Mouse (Mus musculus): ENCODE data around the gene Camkv. TPM values are rescaled to one million over a fixed set of nuclear protein-coding genes. Genes with fewer than 3 reads are reported as not detected.

Gene Camkv
- polyA plus RNA-seq, 1 experiment from 2014 or later: 2.6 TPM

DNA sequence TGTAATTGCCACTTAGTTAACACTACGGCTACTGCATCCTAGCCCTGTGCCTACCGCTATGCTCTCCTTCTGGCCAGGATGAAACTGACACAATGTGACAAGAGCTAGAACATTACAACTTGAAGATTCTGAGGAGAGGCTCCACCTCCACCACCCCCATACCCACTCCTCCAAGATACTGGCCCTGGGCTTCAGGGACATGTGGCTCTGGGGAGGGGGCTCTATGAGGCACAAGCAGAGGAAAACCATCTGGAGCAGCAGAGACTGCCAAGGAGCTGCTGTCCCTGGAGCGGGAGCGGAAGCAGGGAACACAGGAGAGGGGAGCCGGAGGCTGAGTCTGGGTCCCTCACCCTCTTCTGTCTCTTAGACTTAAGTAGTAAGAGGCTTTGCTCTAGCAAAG is 7.7 kb upstream of the Camkv start:
- Histone ChIP-seq H3K36me3 (ENCODE audit: control insufficient read depth, insufficient read depth, low read length) (no peaks in the 10 kb centered on the region), H3K27ac (replicated peaks; ENCODE audit: low read depth, low read length) (no peak overlapping the region), H3K9ac (ENCODE audit: low read depth, low read length) (no peak overlapping the region), H3K4me2 (ENCODE audit: low read depth, low read length) (no peak overlapping the region), H3K4me1 (ENCODE audit: control insufficient read depth, insufficient read depth, low read length) (peaks cover 7% of the 10 kb centered on the region; the same call in 1 of the 2 replicates), H3K27me3 (replicated peaks; ENCODE audit: control insufficient read depth, insufficient read depth, low read length) (no peaks in the 10 kb centered on the region), H3K4me3 (ENCODE audit: low read depth, low read length) (no peak overlapping the region), H3K9me3 (ENCODE audit: control insufficient read depth, low read length) (no peaks in the 10 kb centered on the region)
- WGBS: 72% methylated on average over 5 of the region's 5 CpGs
- no peak for DNase-seq (ENCODE audit: low spot score)
- no peak for ATAC-seq (ENCODE audit: low read depth)

DNA sequence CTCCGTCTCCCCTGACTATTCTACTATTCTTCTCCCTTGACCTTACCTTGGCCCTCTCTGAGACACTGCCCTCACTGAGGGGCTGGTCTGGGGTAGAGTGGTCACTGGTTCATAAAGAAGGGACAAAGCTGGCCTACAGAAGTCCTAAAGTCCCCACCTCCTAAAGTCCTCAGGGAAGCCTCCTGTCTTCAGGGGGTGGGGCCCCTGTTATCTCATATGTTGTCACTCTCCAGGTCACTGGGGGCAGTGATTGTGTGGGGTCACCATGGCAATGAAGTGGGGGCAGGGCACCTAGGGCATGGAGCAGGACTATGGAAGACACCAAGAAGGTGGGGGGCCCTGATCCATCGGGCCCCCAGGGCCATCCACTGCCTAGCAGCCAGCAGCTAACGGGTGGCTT is 7.3 kb upstream of the Camkv start, which contains the start of gene Actl11:
TSS of gene Actl11 (plus strand) at position 301 of the 400 bp plus-strand sequence.
- Histone ChIP-seq H3K9ac (ENCODE audit: low read depth, low read length) (no peak within 1 kb of the TSS), H3K4me2 (ENCODE audit: low read depth, low read length) (no peak within 1 kb of the TSS), H3K4me3 (ENCODE audit: low read depth, low read length) (no peak within 1 kb of the TSS), H3K27ac (replicated peaks; ENCODE audit: low read depth, low read length) (no peak within 1 kb of the TSS), H3K27me3 (replicated peaks; ENCODE audit: control insufficient read depth, insufficient read depth, low read length) (no peaks in the 10 kb centered on the region), H3K4me1 (ENCODE audit: control insufficient read depth, insufficient read depth, low read length) (peaks cover 7% of the 10 kb centered on the region; the same call in 1 of the 2 replicates), H3K9me3 (ENCODE audit: control insufficient read depth, low read length) (no peaks in the 10 kb centered on the region), H3K36me3 (ENCODE audit: control insufficient read depth, insufficient read depth, low read length) (no peaks in the 10 kb centered on the region)
- 86% methylated on average over 3 of the region's 3 CpGs for WGBS
- no peak for DNase-seq (ENCODE audit: low spot score)
- ATAC-seq (ENCODE audit: low read depth): no peak

DNA sequence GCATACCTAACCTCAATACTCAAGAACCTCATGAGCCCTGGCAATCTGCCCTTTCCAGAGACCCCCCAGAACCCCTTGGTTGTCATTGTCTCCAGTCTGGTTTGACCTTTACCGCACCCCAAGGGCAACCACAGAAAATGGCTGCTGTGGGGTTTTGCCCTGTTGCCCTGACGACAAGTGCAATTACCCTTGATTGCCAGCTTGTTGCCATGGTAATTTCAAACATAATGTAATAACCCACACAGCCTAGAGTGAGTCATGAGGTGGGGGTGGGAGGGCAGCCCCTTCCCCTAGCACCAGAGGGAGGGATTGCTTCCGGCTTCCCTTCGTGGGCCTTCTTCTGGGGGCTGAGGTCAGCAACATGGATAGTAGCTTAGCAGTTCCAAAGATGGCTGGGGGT is 3.3 kb upstream of the Camkv start:
- H3K27me3 ChIP-seq (replicated peaks; ENCODE audit: control insufficient read depth, insufficient read depth, low read length): 0 out of 2 replicates have a peak, but pooled peaks cover 16% of the 10 kb centered on the region
- no peak overlapping the region for H3K27ac ChIP-seq (replicated peaks; ENCODE audit: low read depth, low read length)
- H3K4me2 ChIP-seq (ENCODE audit: low read depth, low read length): no peak overlapping the region
- peaks cover 8% of the 10 kb centered on the region; the same call in 1 of the 2 replicates for H3K4me1 ChIP-seq (ENCODE audit: control insufficient read depth, insufficient read depth, low read length)
- H3K4me3 ChIP-seq (ENCODE audit: low read depth, low read length): no peak overlapping the region
- no peak for DNase-seq (ENCODE audit: low spot score)
- H3K9ac ChIP-seq (ENCODE audit: low read depth, low read length): no peak overlapping the region; the same call in 1 of the 2 replicates
- 55% methylated on average over 4 of the region's 4 CpGs for WGBS
- no peak for ATAC-seq (ENCODE audit: low read depth)
- H3K36me3 ChIP-seq (ENCODE audit: control insufficient read depth, insufficient read depth, low read length): no peaks in the 10 kb centered on the region
- H3K9me3 ChIP-seq (ENCODE audit: control insufficient read depth, low read length): no peaks in the 10 kb centered on the region

DNA sequence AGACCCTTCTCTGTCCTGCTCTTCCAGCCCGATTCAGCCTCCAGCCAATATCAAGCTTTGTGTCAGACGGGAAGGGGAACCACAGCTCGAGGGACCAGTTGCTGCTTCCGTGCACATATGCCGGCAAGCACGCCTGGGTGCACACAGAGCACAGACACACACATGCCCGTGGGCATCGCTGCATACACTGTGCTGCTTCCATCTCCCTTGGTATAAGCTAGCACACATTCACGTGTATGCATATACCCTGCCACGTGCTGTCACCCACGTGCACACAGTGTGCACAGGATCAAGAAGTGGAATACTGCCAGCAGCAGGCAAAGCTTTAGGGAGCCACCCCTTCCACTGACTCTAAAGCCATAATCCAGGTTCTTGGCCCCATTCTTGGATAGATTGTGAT is 1.3 kb upstream of the Camkv start:
- DNase-seq (ENCODE audit: low spot score): no peak

DNA sequence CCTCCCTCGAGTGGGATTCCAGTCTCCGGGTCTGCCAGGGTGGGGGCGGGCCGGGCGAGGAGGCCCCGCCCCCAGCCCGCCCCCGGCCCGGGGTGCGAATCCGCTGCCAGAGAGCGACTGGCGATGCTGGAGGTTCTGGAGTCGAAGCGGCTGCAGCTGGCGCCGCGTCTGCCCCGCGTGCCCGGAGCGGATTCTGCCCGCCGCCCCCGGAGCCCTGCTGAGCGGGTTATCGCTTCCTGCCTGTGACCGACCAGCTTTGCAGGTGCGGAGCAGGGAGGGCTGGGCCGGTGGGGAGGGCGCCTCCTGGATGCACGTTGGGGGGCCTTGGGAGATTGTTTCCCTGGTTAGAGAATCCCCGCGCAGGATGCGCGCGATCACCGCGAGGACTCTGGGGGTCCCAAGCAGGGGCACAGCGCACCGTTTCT is 328 bp downstream of the Camkv start:
- WGBS: 0% methylated on average over 15 of the region's 41 CpGs
- ATAC-seq (ENCODE audit: low read depth): peak; percentile 60
- H3K27ac ChIP-seq (replicated peaks; ENCODE audit: low read depth, low read length): no peak overlapping the region
- H3K9me3 ChIP-seq (ENCODE audit: control insufficient read depth, low read length): no peaks in the 10 kb centered on the region
- peaks cover 8% of the 10 kb centered on the region; the same call in 1 of the 2 replicates for H3K4me1 ChIP-seq (ENCODE audit: control insufficient read depth, insufficient read depth, low read length)
- peak overlapping the region; percentile 65 for H3K9ac ChIP-seq (ENCODE audit: low read depth, low read length)
- peak overlapping the region; percentile 74 for H3K4me2 ChIP-seq (ENCODE audit: low read depth, low read length)
- DNase-seq (ENCODE audit: low spot score): no peak
- H3K27me3 ChIP-seq (replicated peaks; ENCODE audit: control insufficient read depth, insufficient read depth, low read length): 0 out of 2 replicates have a peak, but pooled peaks cover 16% of the 10 kb centered on the region
- peak overlapping the region; percentile 44 for H3K4me3 ChIP-seq (ENCODE audit: low read depth, low read length)
- no peaks in the 10 kb centered on the region for H3K36me3 ChIP-seq (ENCODE audit: control insufficient read depth, insufficient read depth, low read length)

More for the DNA sequence above, 1.3 kb upstream of the Camkv start:
- WGBS: 92% methylated on average over 11 of the region's 11 CpGs
- no peak overlapping the region for H3K27ac ChIP-seq (replicated peaks; ENCODE audit: low read depth, low read length)
- H3K4me1 ChIP-seq (ENCODE audit: control insufficient read depth, insufficient read depth, low read length): peaks cover 8% of the 10 kb centered on the region; the same call in 1 of the 2 replicates
- H3K27me3 ChIP-seq (replicated peaks; ENCODE audit: control insufficient read depth, insufficient read depth, low read length): 0 out of 2 replicates have a peak, but pooled peaks cover 16% of the 10 kb centered on the region
- no peak overlapping the region for H3K4me2 ChIP-seq (ENCODE audit: low read depth, low read length)
- H3K9me3 ChIP-seq (ENCODE audit: control insufficient read depth, low read length): no peaks in the 10 kb centered on the region
- no peak overlapping the region for H3K9ac ChIP-seq (ENCODE audit: low read depth, low read length)
- no peak for ATAC-seq (ENCODE audit: low read depth)
- H3K4me3 ChIP-seq (ENCODE audit: low read depth, low read length): no peak overlapping the region
- H3K36me3 ChIP-seq (ENCODE audit: control insufficient read depth, insufficient read depth, low read length): no peaks in the 10 kb centered on the region

DNA sequence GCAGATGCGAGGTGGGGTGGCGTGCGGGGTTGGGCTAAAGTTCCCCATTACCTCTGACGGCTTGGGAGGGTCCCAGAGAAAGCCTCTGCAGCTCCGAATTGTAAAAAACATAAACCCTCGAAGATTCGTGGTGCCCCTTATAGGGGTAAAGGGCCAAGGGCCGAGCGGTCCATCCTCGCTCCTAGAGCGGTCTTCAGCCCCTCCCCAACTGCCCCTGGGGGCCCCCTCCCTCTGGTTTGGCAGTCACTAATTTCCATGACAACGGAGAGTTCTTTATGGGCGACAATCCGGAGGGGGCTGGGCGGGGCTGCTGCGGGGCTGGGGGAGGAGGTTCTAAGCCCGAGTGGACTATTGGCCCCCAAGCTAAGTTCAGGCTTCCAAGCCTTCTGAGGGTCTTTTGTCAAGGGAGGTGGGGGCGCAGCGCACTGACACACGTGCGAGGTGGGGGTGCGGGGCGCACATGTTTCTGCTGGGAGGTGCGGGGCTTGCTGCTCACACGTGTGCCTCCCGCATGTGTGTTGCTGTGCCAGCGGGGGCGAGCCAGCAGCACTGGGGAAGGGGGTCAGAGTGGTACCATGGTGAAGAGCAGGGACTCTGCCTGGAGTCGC is 845 bp downstream of the Camkv start:
- peak; percentile 48 for ATAC-seq (ENCODE audit: low read depth)
- WGBS: 1% methylated on average over 28 of the region's 29 CpGs
- DNase-seq (ENCODE audit: low spot score): no peak

DNA sequence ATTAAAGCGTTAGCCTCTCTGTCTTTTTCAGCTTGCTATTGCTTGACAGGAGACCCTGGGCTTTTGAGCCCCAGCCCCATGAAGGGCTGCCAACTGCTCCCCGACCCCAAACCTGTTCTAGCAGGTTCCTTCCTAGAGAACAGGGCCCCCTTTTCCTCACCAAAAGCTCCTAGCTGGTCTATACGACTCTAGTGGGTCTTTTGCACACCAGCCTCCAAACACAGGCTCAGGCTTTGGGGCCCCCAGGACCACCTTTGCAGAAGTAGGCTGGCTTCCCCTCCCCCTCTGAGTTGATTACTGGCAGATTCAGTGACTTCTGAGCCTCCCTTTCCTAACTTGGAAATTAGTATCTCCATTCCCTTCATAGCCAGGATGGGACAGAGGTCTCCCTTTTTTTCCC is 1.4 kb downstream of the Camkv start:
- no peak overlapping the region for H3K27ac ChIP-seq (replicated peaks; ENCODE audit: low read depth, low read length)
- ATAC-seq (ENCODE audit: low read depth) (no peak), DNase-seq (ENCODE audit: low spot score) (no peak)
- peak overlapping the region; percentile 44 for H3K4me3 ChIP-seq (ENCODE audit: low read depth, low read length)
- peak overlapping the region; percentile 65; the same call in 1 of the 2 replicates for H3K9ac ChIP-seq (ENCODE audit: low read depth, low read length)
- no peaks in the 10 kb centered on the region for H3K36me3 ChIP-seq (ENCODE audit: control insufficient read depth, insufficient read depth, low read length)
- H3K4me1 ChIP-seq (ENCODE audit: control insufficient read depth, insufficient read depth, low read length): peaks cover 8% of the 10 kb centered on the region; the same call in 1 of the 2 replicates
- H3K27me3 ChIP-seq (replicated peaks; ENCODE audit: control insufficient read depth, insufficient read depth, low read length): 0 out of 2 replicates have a peak, but pooled peaks cover 16% of the 10 kb centered on the region
- H3K9me3 ChIP-seq (ENCODE audit: control insufficient read depth, low read length): no peaks in the 10 kb centered on the region
- 14% methylated on average over 3 of the region's 3 CpGs for WGBS
- peak overlapping the region; percentile 74 for H3K4me2 ChIP-seq (ENCODE audit: low read depth, low read length)

More for the DNA sequence above, 845 bp downstream of the Camkv start:
- peak overlapping the region; percentile 44 for H3K4me3 ChIP-seq (ENCODE audit: low read depth, low read length)
- peak overlapping the region; percentile 65 for H3K9ac ChIP-seq (ENCODE audit: low read depth, low read length)
- no peaks in the 10 kb centered on the region for H3K9me3 ChIP-seq (ENCODE audit: control insufficient read depth, low read length)
- H3K27me3 ChIP-seq (replicated peaks; ENCODE audit: control insufficient read depth, insufficient read depth, low read length): 0 out of 2 replicates have a peak, but pooled peaks cover 16% of the 10 kb centered on the region
- H3K4me2 ChIP-seq (ENCODE audit: low read depth, low read length): peak overlapping the region; percentile 74
- no peak overlapping the region for H3K27ac ChIP-seq (replicated peaks; ENCODE audit: low read depth, low read length)
- peaks cover 8% of the 10 kb centered on the region; the same call in 1 of the 2 replicates for H3K4me1 ChIP-seq (ENCODE audit: control insufficient read depth, insufficient read depth, low read length)
- H3K36me3 ChIP-seq (ENCODE audit: control insufficient read depth, insufficient read depth, low read length): no peaks in the 10 kb centered on the region

DNA sequence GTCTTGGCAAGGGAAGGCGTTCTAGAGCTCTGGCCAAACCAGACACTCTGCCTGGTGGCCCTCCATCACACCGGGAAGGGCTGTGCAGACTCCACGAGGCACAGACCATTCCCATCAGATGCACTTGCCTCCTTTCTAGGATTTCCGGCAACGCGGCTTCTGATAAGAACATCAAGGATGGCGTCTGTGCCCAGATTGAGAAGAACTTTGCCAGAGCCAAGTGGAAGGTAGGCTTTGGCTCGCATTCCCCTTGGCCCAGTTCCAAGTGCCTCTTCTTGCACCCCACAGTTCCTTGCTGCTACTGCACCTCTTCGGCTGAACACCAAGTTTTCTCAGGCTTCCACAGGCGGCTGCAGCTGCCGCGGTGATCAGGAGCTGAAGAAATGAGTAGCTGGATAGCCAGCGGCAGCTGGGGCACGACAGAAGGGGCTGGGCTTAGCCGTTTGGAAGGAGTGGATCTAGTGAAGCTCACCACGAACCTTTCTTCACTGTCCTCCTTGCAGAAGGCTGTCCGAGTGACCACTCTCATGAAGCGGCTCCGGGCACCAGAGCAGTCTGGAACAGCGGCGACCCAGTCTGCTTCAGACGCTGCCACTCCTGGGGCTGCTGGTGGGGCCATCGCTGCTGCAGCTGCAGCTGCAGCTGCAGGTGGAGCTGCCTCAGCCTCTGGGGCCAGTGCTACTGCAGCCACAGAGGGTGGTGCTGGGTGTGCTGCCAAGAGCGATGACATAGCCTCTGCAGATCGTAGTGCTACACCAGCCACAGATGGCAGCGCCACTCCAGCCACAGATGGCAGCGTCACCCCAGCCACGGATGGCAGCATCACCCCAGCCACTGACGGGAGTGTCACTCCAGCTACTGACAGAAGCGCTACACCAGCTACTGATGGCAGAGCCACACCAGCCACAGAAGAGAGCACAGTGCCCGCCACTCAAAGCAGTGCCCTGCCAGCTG is 12.0 kb downstream of the Camkv start:
- ATAC-seq (ENCODE audit: low read depth): no peak
- WGBS: 86% methylated on average over 30 of the region's 31 CpGs
- no peak overlapping the region for H3K27ac ChIP-seq (replicated peaks; ENCODE audit: low read depth, low read length)

More for the DNA sequence above, 12.0 kb downstream of the Camkv start:
- H3K9me3 ChIP-seq (ENCODE audit: control insufficient read depth, low read length): no peaks in the 10 kb centered on the region
- H3K4me1 ChIP-seq (ENCODE audit: control insufficient read depth, insufficient read depth, low read length): peaks cover 4% of the 10 kb centered on the region
- no peak overlapping the region for H3K4me2 ChIP-seq (ENCODE audit: low read depth, low read length)
- H3K4me3 ChIP-seq (ENCODE audit: low read depth, low read length): no peak overlapping the region
- no peaks in the 10 kb centered on the region for H3K27me3 ChIP-seq (replicated peaks; ENCODE audit: control insufficient read depth, insufficient read depth, low read length)
- DNase-seq (ENCODE audit: low spot score): peak; percentile 23
- H3K9ac ChIP-seq (ENCODE audit: low read depth, low read length): no peak overlapping the region
- H3K36me3 ChIP-seq (ENCODE audit: control insufficient read depth, insufficient read depth, low read length): no peaks in the 10 kb centered on the region

Measured in embryonic facial prominence, embryonic 14.5 days (tissue).